Mouse (Mus musculus) c-Kit-negative CD71-positive TER-119-positive erythroid progenitor cells, embryonic 14.5 days (primary cell): ENCODE data around the gene Lhx5.

Experiments
- DNase-seq: peaks from one replicate; pipeline ENCODE4 v3.0.0-alpha.2; 2013; ENCODE audit warnings: low read depth, low spot score

Gene Lhx5

GRCm38 (mm10) chr5:120432486-120433015 lies 1.1 kb downstream of the Lhx5 start:
- DNase-seq, result no peak

GRCm38 (mm10) chr5:120433135-120433760 lies 1.7 kb downstream of the Lhx5 start:
- DNase-seq, result no peak

- no peak for DNase-seq
Observed at GRCm38 (mm10) chr5:120434231-120434735, 2.8 kb downstream of the Lhx5 start.

GRCm38 (mm10) chr5:120435006-120435681 lies 3.6 kb downstream of the Lhx5 start:
- DNase-seq, result no peak

GRCm38 (mm10) chr5:120435731-120436501 lies 4.4 kb downstream of the Lhx5 start:
- DNase-seq, result no peak

GRCm38 (mm10) chr5:120436885-120437495 lies 5.5 kb downstream of the Lhx5 start:
- DNase-seq, result no peak

GRCm38 (mm10) chr5:120437539-120437938 lies 6.0 kb downstream of the Lhx5 start:
- no peak for DNase-seq

GRCm38 (mm10) chr5:120437986-120438385 lies 6.5 kb downstream of the Lhx5 start:
- DNase-seq, result no peak

- no peak for DNase-seq
Observed at GRCm38 (mm10) chr5:120438469-120438868, 7.0 kb downstream of the Lhx5 start.

- no peak for DNase-seq
Observed at GRCm38 (mm10) chr5:120438991-120439710, 7.7 kb downstream of the Lhx5 start.

- no peak for DNase-seq
Observed at GRCm38 (mm10) chr5:120439887-120440670, 8.6 kb downstream of the Lhx5 start.

- peak; percentile 32 for DNase-seq
Observed at GRCm38 (mm10) chr5:120440733-120441132, 9.2 kb downstream of the Lhx5 start.

GRCm38 (mm10) chr5:120447305-120447704 lies 15.8 kb downstream of the Lhx5 start:
- DNase-seq, result no peak

GRCm38 (mm10) chr5:120454756-120455337 lies 23.3 kb downstream of the Lhx5 start:
- DNase-seq, result no peak

GRCm38 (mm10) chr5:120456253-120456652 lies 24.8 kb downstream of the Lhx5 start:
- no peak for DNase-seq

- no peak for DNase-seq
Observed at GRCm38 (mm10) chr5:120456841-120457554, 25.5 kb downstream of the Lhx5 start.

- DNase-seq, result peak; percentile 40
Observed at GRCm38 (mm10) chr5:120457628-120458027, 26.1 kb downstream of the Lhx5 start.

- DNase-seq, result no peak
Observed at GRCm38 (mm10) chr5:120459133-120459532, 27.6 kb downstream of the Lhx5 start.

GRCm38 (mm10) chr5:120461902-120462301 lies 30.4 kb downstream of the Lhx5 start:
- no peak for DNase-seq
